Mouse (Mus musculus): ENCODE data around the gene Shc4.

- no peak for TF ChIP-seq CTCF (IDR thresholded peaks at IDR 0.05; ENCODE audit: borderline replicate concordance, control insufficient read depth, extremely low read depth, insufficient read depth, low read length, poor library complexity)
- TF ChIP-seq POLR2A (IDR thresholded peaks at IDR 0.05; ENCODE audit: control insufficient read depth, extremely low read depth, insufficient read depth, low read length, poor library complexity) = no peak
These were observed 51.4 kb downstream of the Shc4 start for GRCm38 (mm10) chr2:125672568-125672956.

Measured in thymus, adult 2 months (tissue).